Mouse (Mus musculus) embryonic fibroblast, embryonic 13.5 days (primary cell): ENCODE measurements around the gene Kcnq2. TPM values are rescaled to one million over a fixed set of nuclear protein-coding genes. Genes with fewer than 3 reads are reported as not detected.

ENCODE experiments used
- H3K27ac ChIP-seq: 2 replicates; pipeline ENCODE4 v1.5.1; 2012; ENCODE audit warnings: low read length, control low read depth, inconsistent platforms; ENCODE audit not compliant: insufficient read depth
- H3K4me1 ChIP-seq: 2 replicates; pipeline ENCODE4 v1.6.1; 2011; ENCODE audit warnings: low read length; ENCODE audit not compliant: control insufficient read depth, insufficient read depth
- H3K4me3 ChIP-seq: 2 replicates; pipeline ENCODE4 v1.5.1; 2011; ENCODE audit warnings: mild to moderate bottlenecking, control low read depth, low read length; ENCODE audit not compliant: insufficient read depth
- CTCF ChIP-seq: IDR thresholded peaks from 2 replicates; pipeline ENCODE4 v1.5.1; 2011; ENCODE audit warnings: mild to moderate bottlenecking, control low read depth, low read length, moderate library complexity, borderline replicate concordance; ENCODE audit not compliant: insufficient read depth
- POLR2A ChIP-seq: IDR thresholded peaks from 2 replicates; pipeline ENCODE4 v1.6.1; 2011; ENCODE audit warnings: low read depth, mild to moderate bottlenecking, control low read depth, low read length, moderate library complexity
- polyA plus RNA-seq: library from polyadenylated mRNA; stranded (reverse); fragments of >200 nt; gene quantifications from 2 replicates; pipeline ENCODE4 v1.2.4, GENCODE M21; 2011; ENCODE audit warnings: low read depth; ENCODE audit not compliant: missing spikeins, insufficient read length

Kcnq2 gene
- polyA plus RNA-seq, 1 experiment, result not detected

GRCm38 (mm10) chr2:181072403-181072714 is 62.7 kb downstream of the Kcnq2 start:
- Histone ChIP-seq H3K27ac (no peak overlapping the region), H3K4me3 (no peak overlapping the region), H3K4me1 (no peaks in the 10 kb centered on the region)
- no peak for TF ChIP-seq CTCF
- TF ChIP-seq POLR2A, result no peak

GRCm38 (mm10) chr2:181071706-181072402 is 63.2 kb downstream of the Kcnq2 start:
- Histone ChIP-seq H3K27ac (no peak overlapping the region), H3K4me3 (no peak overlapping the region), H3K4me1 (no peaks in the 10 kb centered on the region)
- TF ChIP-seq POLR2A (no peak), CTCF (peak; percentile 77; the same call in 1 of the 2 replicates)

GRCm38 (mm10) chr2:181070136-181070535 is 65.0 kb downstream of the Kcnq2 start:
- TF ChIP-seq CTCF (no peak), POLR2A (no peak)
- H3K4me3 ChIP-seq, result no peak overlapping the region
- H3K27ac ChIP-seq, result no peak overlapping the region
- no peaks in the 10 kb centered on the region for H3K4me1 ChIP-seq

- H3K4me3 ChIP-seq, result no peak overlapping the region
- no peak for TF ChIP-seq CTCF
- no peak for TF ChIP-seq POLR2A
- no peak overlapping the region for H3K27ac ChIP-seq
- H3K4me1 ChIP-seq, result no peaks in the 10 kb centered on the region
These were observed 66.6 kb downstream of the Kcnq2 start for GRCm38 (mm10) chr2:181068499-181068898.

GRCm38 (mm10) chr2:181065827-181066226 is 69.3 kb downstream of the Kcnq2 start:
- TF ChIP-seq CTCF (no peak), POLR2A (no peak)
- H3K4me1 ChIP-seq, result no peaks in the 10 kb centered on the region
- H3K27ac ChIP-seq, result no peak overlapping the region
- no peak overlapping the region for H3K4me3 ChIP-seq

GRCm38 (mm10) chr2:181060127-181060526 is 75.0 kb downstream of the Kcnq2 start:
- Histone ChIP-seq H3K4me3 (no peak overlapping the region), H3K4me1 (no peaks in the 10 kb centered on the region), H3K27ac (no peak overlapping the region)
- TF ChIP-seq CTCF (peak; percentile 94), POLR2A (no peak)

GRCm38 (mm10) chr2:181058193-181058592 is 76.9 kb downstream of the Kcnq2 start:
- Histone ChIP-seq H3K27ac (no peak overlapping the region), H3K4me3 (no peak overlapping the region), H3K4me1 (no peaks in the 10 kb centered on the region)
- no peak for TF ChIP-seq POLR2A
- no peak for TF ChIP-seq CTCF

- TF ChIP-seq POLR2A (no peak), CTCF (no peak)
- no peak overlapping the region for H3K27ac ChIP-seq
- H3K4me3 ChIP-seq, result no peak overlapping the region
- H3K4me1 ChIP-seq, result no peaks in the 10 kb centered on the region
These were observed 77.8 kb downstream of the Kcnq2 start for GRCm38 (mm10) chr2:181057341-181057740.

GRCm38 (mm10) chr2:181052171-181052570 is 82.9 kb downstream of the Kcnq2 start:
- no peaks in the 10 kb centered on the region for H3K4me1 ChIP-seq
- TF ChIP-seq CTCF (no peak), POLR2A (no peak)
- H3K4me3 ChIP-seq, result no peak overlapping the region
- H3K27ac ChIP-seq, result no peak overlapping the region

- Histone ChIP-seq H3K4me1 (no peaks in the 10 kb centered on the region), H3K27ac (no peak overlapping the region), H3K4me3 (no peak overlapping the region)
- no peak for TF ChIP-seq CTCF
- no peak for TF ChIP-seq POLR2A
These were observed 86.1 kb downstream of the Kcnq2 start for GRCm38 (mm10) chr2:181048986-181049385.
